19 mouse cellular contexts compared by ENCODE assay signal in the genomic region with DNA sequence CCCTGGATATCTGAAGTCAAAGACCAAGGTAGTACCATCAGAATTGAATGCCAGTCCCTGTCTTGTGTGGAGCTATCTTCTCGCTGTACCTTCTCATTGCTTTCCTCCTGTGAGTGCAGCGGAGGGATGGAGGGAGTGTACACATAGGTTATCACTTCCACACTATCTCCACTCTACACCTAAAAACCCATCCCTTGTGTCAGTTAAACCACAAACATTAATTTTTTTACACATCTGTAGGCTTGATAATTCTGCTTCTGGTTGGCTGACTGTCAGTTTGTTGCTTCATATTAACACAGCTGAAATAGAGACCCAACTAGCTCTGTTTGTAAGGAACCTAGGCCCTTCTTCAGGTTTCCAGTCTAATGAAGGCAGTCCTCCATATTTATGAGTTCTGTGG. TPM values are rescaled to one million over a fixed set of nuclear protein-coding genes. Genes with fewer than 3 reads are reported as not detected.
DNase-seq lines count a peak whose midpoint lies in the region; TF ChIP-seq lines count a peak whose summit lies in the region.
"Had no signal": no experiment of that assay in that cellular context is flagged by ENCODE, and none has a peak within 500 bp of the region (broad histone marks: within the 10 kb centered on the region; RNA-seq: fewer than 3 reads in every experiment).

No protein-coding gene starts in this region.

- peaks cover 0 to 2% of the 10 kb centered on the region in 2 experiments; a peak in 1 of 4 replicates for H3K4me1 ChIP-seq in MEL (ENCODE audit: control insufficient read depth in 1 of 2, insufficient read depth in 2 of 2, low read length in 2 of 2)

- no peak overlapping the region for H3K4me3 ChIP-seq in MEL (ENCODE audit: control insufficient read depth in 1 of 2, insufficient read depth in 1 of 2, low read depth in 2 of 2, low read length in 2 of 2)

- no peak overlapping the region for H3K9ac ChIP-seq in MEL (ENCODE audit: control insufficient read depth, low read depth, low read length, poor library complexity, severe bottlenecking)

- H3K27ac ChIP-seq in MEL (ENCODE audit: control insufficient read depth, low read depth, low read length): peak overlapping the region; percentile 61

- no peak for TF ChIP-seq CTCF in MEL (IDR thresholded peaks at IDR 0.05 in 2 of 3, conservative IDR thresholded peaks at IDR 0.05 in 1 of 3; ENCODE audit: control insufficient read depth in 1 of 3, insufficient read depth in 1 of 3, low read depth in 2 of 3, low read length in 3 of 3, poor library complexity in 1 of 3, severe bottlenecking in 1 of 3)

- no peak for TF ChIP-seq RAD21 in MEL (IDR thresholded peaks at IDR 0.05; ENCODE audit: low read depth, low read length)

- DNase-seq in MEL (ENCODE audit: low read depth, low spot score): peak; percentile 65
- DNase-seq in adrenal gland, postnatal 25 days: no peak
- DNase-seq: adrenal gland, adult 2 months; adrenal gland, adult 8-10 months; adrenal gland, postnatal 10 days; adrenal gland, postnatal 14 days; adrenal gland, postnatal 36 days; B cell, adult 2 months; cerebellum, adult 11 months; cerebellum, adult 11-12 months; cerebellum, adult 18-20 months; cerebellum, adult 2 months; cerebellum, adult 8-10 months; cerebellum, adult 9-10 months had no signal

- no peak for TF ChIP-seq POLR2A in MEL (IDR thresholded peaks at IDR 0.05; ENCODE audit: control insufficient read depth in 1 of 2, insufficient read depth in 1 of 2, low read depth in 1 of 2, low read length in 2 of 2, poor library complexity in 1 of 2)

- H3K36me3 ChIP-seq in MEL (ENCODE audit: control insufficient read depth in 1 of 2, insufficient read depth in 2 of 2, low read length in 2 of 2): peaks cover 0 to 15% of the 10 kb centered on the region in 2 experiments; a peak in 2 of 4 replicates
- H3K36me3 ChIP-seq: G1E had no signal

- H3K9me3 ChIP-seq in MEL (replicated peaks; ENCODE audit: insufficient read depth, low read length): no peaks in the 10 kb centered on the region
- H3K9me3 ChIP-seq: G1E had no signal

- no peaks in the 10 kb centered on the region for H3K79me2 ChIP-seq in MEL (ENCODE audit: control insufficient read depth, insufficient read depth, low read length, poor library complexity)

- H3K27me3 ChIP-seq in MEL (ENCODE audit: control insufficient read depth in 1 of 2, insufficient read depth in 2 of 2, low read length in 2 of 2): no peaks in the 10 kb centered on the region
- H3K27me3 ChIP-seq: CH12.LX had no signal

- TF ChIP-seq EP300 in MEL (IDR thresholded peaks at IDR 0.05; ENCODE audit: low read depth in 1 of 2, low read length in 2 of 2): peak; percentile 87 to 96

TF ChIP-seq in MEL, 35 proteins besides CTCF, POLR2A, EP300 and RAD21:
- TF ChIP-seq ETS1 (IDR thresholded peaks at IDR 0.05; ENCODE audit: low read depth, low read length): peak; percentile 80
- TF ChIP-seq MYB (IDR thresholded peaks at IDR 0.05; ENCODE audit: low read depth, low read length): peak; percentile 77
- peak; percentile 72 for TF ChIP-seq RCOR1 (IDR thresholded peaks at IDR 0.05; ENCODE audit: low read depth, low read length)
- no peak for TF ChIP-seq MXI1 (IDR thresholded peaks at IDR 0.05; ENCODE audit: low read depth, low read length)
- peak; percentile 74 for TF ChIP-seq TCF12 (IDR thresholded peaks at IDR 0.05; ENCODE audit: low read depth, low read length)
- TF ChIP-seq ZNF384 (IDR thresholded peaks at IDR 0.05; ENCODE audit: low read depth, low read length): peak; percentile 30; the same call in 1 of the 2 replicates
- TF ChIP-seq GATA1 (IDR thresholded peaks at IDR 0.05; ENCODE audit: low read depth, low read length): peak; percentile 83
- TF ChIP-seq SIN3A (IDR thresholded peaks at IDR 0.05; ENCODE audit: low read length): peak; percentile 45; the same call in 1 of the 2 replicates
- TF ChIP-seq MAZ (IDR thresholded peaks at IDR 0.05; ENCODE audit: low read depth, low read length): no peak

RNA-seq across cellular contexts. Expression of gene Mme, which starts 43.3 kb away (rescaled TPM):
- not detected in 2 replicates for total RNA-seq in MEL (2012; rRNA removed)
- polyA plus RNA-seq in MEL (2012; ENCODE audit: insufficient read depth in 1 of 2, insufficient read length in 2 of 2, low read depth in 1 of 2, low replicate concordance in 2 of 2, missing spikeins in 1 of 2): not detected
- total RNA-seq in adrenal gland, postnatal 25 days (2021): 24.1 and 26.4 TPM in 2 replicates
- total RNA-seq: CH12.LX had no signal
- polyA plus RNA-seq: activated CD4-positive, CD25-positive, alpha-beta regulatory T cell, adult 4 months; C2C12; CD4-positive, CD25-positive, alpha-beta regulatory T cell, adult 4 months; G1E had no signal

Comparison
In these comparisons a context has a peak if more than half of its experiments do, and no peak if none do; other contexts are left out.
1. RNA of gene Mme, which starts 43.3 kb away (total RNA-seq): 24.1 to 26.4 TPM in adrenal gland, postnatal 25 days; not detected in MEL; every median in the first group is over 10 times any median in the second.